Mouse (Mus musculus) neural tube, embryonic 12.5 days (tissue): ENCODE measurements around the gene Fiz1. TPM values are rescaled to one million over a fixed set of nuclear protein-coding genes. Genes with fewer than 3 reads are reported as not detected.
"Not testable (repeated sequence)": the region's sequence is repeated elsewhere in the genome, so short reads cannot be mapped to it uniquely, and the experiment has no call there.

Experiments used
- ATAC-seq: fragments of 200-750 bp; cut with Nextera tagmentation; 2 replicates; pipeline ENCODE4 v1.8.0; 2017; ENCODE audit warnings: low read depth, mild to moderate bottlenecking, moderate TSS enrichment, moderate library complexity; ENCODE audit not compliant: low FRiP score
- H3K27ac ChIP-seq: fragments of 300-500 bp; sonication (generic); 2 replicates; pipeline ENCODE4 v1.5.1; 2016
- H3K27me3 ChIP-seq: fragments of 300-500 bp; sonication (generic); replicated peaks from 2 replicates; pipeline ENCODE4 v1.6.1; 2016; ENCODE audit warnings: mild to moderate bottlenecking
- H3K36me3 ChIP-seq: fragments of 300-500 bp; sonication (generic); 2 replicates; pipeline ENCODE4 v1.6.1; 2016; ENCODE audit warnings: mild to moderate bottlenecking
- H3K4me1 ChIP-seq: fragments of 300-500 bp; sonication (generic); 2 replicates; pipeline ENCODE4 v1.6.1; 2016
- H3K4me2 ChIP-seq: fragments of 300-500 bp; sonication (generic); replicated peaks from 2 replicates; pipeline ENCODE4 v1.6.1; 2016; ENCODE audit warnings: mild to moderate bottlenecking
- H3K4me3 ChIP-seq: fragments of 300-500 bp; sonication (generic); 2 replicates; pipeline ENCODE4 v1.5.1; 2016
- H3K9ac ChIP-seq: fragments of 300-500 bp; sonication (generic); 2 replicates; pipeline ENCODE4 v1.6.1; 2016; ENCODE audit warnings: mild to moderate bottlenecking
- H3K9me3 ChIP-seq: fragments of 300-500 bp; sonication (generic); 2 replicates; pipeline ENCODE4 v1.6.1; 2016; ENCODE audit warnings: mild to moderate bottlenecking
- WGBS: fragments of 180-500 bp; shearing (Covaris S2); methylation state at CpG from one replicate; pipeline ENCODE4 v1.1.7; 2016; 5-methylcytosine and 5-hydroxymethylcytosine counted together
- polyA plus RNA-seq: library from polyadenylated mRNA; unstranded; fragments of >200 nt; fragmentation: Nextera tagmentation; extraction: Ambion mirVana; gene quantifications from 2 replicates; pipeline ENCODE4 v1.2.1, GENCODE M21; 2016

The Fiz1 gene
- polyA plus RNA-seq, 1 experiment from 2014 or later = 63.3 TPM

GRCm38 (mm10) chr7:5017352-5017751 is 2.9 kb upstream of the Fiz1 start:
- ATAC-seq = no peak
- Histone ChIP-seq H3K4me3 (no peak overlapping the region), H3K27ac (no peak overlapping the region), H3K9ac (no peak overlapping the region), H3K9me3 (no peaks in the 10 kb centered on the region), H3K36me3 (peaks cover 11% of the 10 kb centered on the region), H3K27me3 (no peaks in the 10 kb centered on the region), H3K4me1 (peaks cover 10% of the 10 kb centered on the region), H3K4me2 (no peak overlapping the region)
- WGBS = 90% methylated on average over 16 of the region's 16 CpGs

GRCm38 (mm10) chr7:5016920-5017319 is 2.4 kb upstream of the Fiz1 start:
- ATAC-seq = no peak
- Histone ChIP-seq H3K27ac (no peak overlapping the region), H3K36me3 (peaks cover 11% of the 10 kb centered on the region), H3K4me1 (peaks cover 10% of the 10 kb centered on the region), H3K9me3 (no peaks in the 10 kb centered on the region), H3K9ac (no peak overlapping the region), H3K4me2 (no peak overlapping the region), H3K27me3 (no peaks in the 10 kb centered on the region), H3K4me3 (no peak overlapping the region)
- 91% methylated on average over 2 of the region's 2 CpGs for WGBS

GRCm38 (mm10) chr7:5016057-5016456 is 1.6 kb upstream of the Fiz1 start:
- ATAC-seq = no peak
- WGBS = 68% methylated on average over 3 of the region's 3 CpGs

GRCm38 (mm10) chr7:5015118-5016001 is 863 bp upstream of the Fiz1 start, which contains the start of gene Gm44973:
TSS of gene Gm44973 (plus strand) at chr7:5015496.
- Histone ChIP-seq H3K4me2 (peak within 1 kb of the TSS; percentile 55), H3K9ac (peak within 1 kb of the TSS; percentile 78), H3K4me3 (peak within 1 kb of the TSS; percentile 63), H3K27ac (peak within 1 kb of the TSS; percentile 95), H3K36me3 (peaks cover 26% of the 10 kb centered on the region), H3K9me3 (no peaks in the 10 kb centered on the region), H3K27me3 (no peaks in the 10 kb centered on the region), H3K4me1 (no peaks in the 10 kb centered on the region)
- WGBS = under 1% methylated on average over 74 of the region's 76 CpGs
- peak; percentile 82 for ATAC-seq

More at GRCm38 (mm10) chr7:5016057-5016456, 1.6 kb upstream of the Fiz1 start:
- peaks cover 3% of the 10 kb centered on the region for H3K4me1 ChIP-seq
- peak overlapping the region; percentile 55 for H3K4me2 ChIP-seq
- no peak overlapping the region for H3K27ac ChIP-seq
- no peaks in the 10 kb centered on the region for H3K27me3 ChIP-seq
- peak overlapping the region; percentile 63 for H3K4me3 ChIP-seq
- H3K9me3 ChIP-seq = no peaks in the 10 kb centered on the region
- peak overlapping the region; percentile 70 for H3K9ac ChIP-seq
- peaks cover 19% of the 10 kb centered on the region for H3K36me3 ChIP-seq

GRCm38 (mm10) chr7:5012681-5013513 is 1.6 kb downstream of the Fiz1 start:
- Histone ChIP-seq H3K36me3 (peaks cover 50% of the 10 kb centered on the region), H3K4me2 (peak overlapping the region; percentile 55), H3K4me3 (no peak overlapping the region), H3K4me1 (no peaks in the 10 kb centered on the region), H3K9ac (no peak overlapping the region), H3K27ac (no peak overlapping the region), H3K9me3 (no peaks in the 10 kb centered on the region), H3K27me3 (no peaks in the 10 kb centered on the region)
- ATAC-seq = no peak
- WGBS = 92% methylated on average over 27 of the region's 27 CpGs

GRCm38 (mm10) chr7:5008229-5008628 is 6.3 kb downstream of the Fiz1 start:
- Histone ChIP-seq H3K27ac (no peak overlapping the region), H3K36me3 (peaks cover 71% of the 10 kb centered on the region), H3K4me3 (no peak overlapping the region), H3K9me3 (no peaks in the 10 kb centered on the region), H3K4me2 (no peak overlapping the region), H3K27me3 (no peaks in the 10 kb centered on the region), H3K4me1 (no peaks in the 10 kb centered on the region), H3K9ac (no peak overlapping the region)
- 96% methylated on average over 26 of the region's 26 CpGs for WGBS
- ATAC-seq = no peak

GRCm38 (mm10) chr7:5002876-5003275 is 11.6 kb downstream of the Fiz1 start:
- H3K9ac ChIP-seq, H3K27ac ChIP-seq, ATAC-seq, H3K4me3 ChIP-seq, H3K4me1 ChIP-seq, H3K4me2 ChIP-seq, H3K9me3 ChIP-seq, H3K27me3 ChIP-seq: not testable (repeated sequence)
- peaks cover 20% of the 10 kb centered on the region for H3K36me3 ChIP-seq
- 68% methylated on average over 8 of the region's 8 CpGs for WGBS

GRCm38 (mm10) chr7:4999876-5000275 is 14.6 kb downstream of the Fiz1 start:
- WGBS = 61% methylated on average over 2 of the region's 2 CpGs

GRCm38 (mm10) chr7:4996934-4997333 is 17.6 kb downstream of the Fiz1 start:
- H3K4me3 ChIP-seq = peak overlapping the region; percentile 65; the same call in 1 of the 2 replicates
- peaks cover 25% of the 10 kb centered on the region for H3K36me3 ChIP-seq
- WGBS = 78% methylated on average over 8 of the region's 8 CpGs
- peak overlapping the region; percentile 89 for H3K4me2 ChIP-seq
- H3K9me3 ChIP-seq = 0 out of 2 replicates have a peak, but pooled peaks cover 5% of the 10 kb centered on the region
- H3K4me1 ChIP-seq = peaks cover 33% of the 10 kb centered on the region
- no peak overlapping the region for H3K27ac ChIP-seq
- ATAC-seq = no peak
- H3K27me3 ChIP-seq = peaks cover 22% of the 10 kb centered on the region
- H3K9ac ChIP-seq = peak overlapping the region; percentile 83; the same call in 1 of the 2 replicates

More at GRCm38 (mm10) chr7:4999876-5000275, 14.6 kb downstream of the Fiz1 start:
- no peak for ATAC-seq
- no peaks in the 10 kb centered on the region for H3K9me3 ChIP-seq
- no peaks in the 10 kb centered on the region for H3K36me3 ChIP-seq
- H3K4me2 ChIP-seq = no peak overlapping the region
- H3K27me3 ChIP-seq = peaks cover 3% of the 10 kb centered on the region
- H3K4me3 ChIP-seq = no peak overlapping the region
- peaks cover 12% of the 10 kb centered on the region for H3K4me1 ChIP-seq
- no peak overlapping the region for H3K27ac ChIP-seq
- H3K9ac ChIP-seq = no peak overlapping the region

GRCm38 (mm10) chr7:4996003-4996895 is 18.2 kb downstream of the Fiz1 start, which contains the start of gene Zfp579:
TSS of gene Zfp579 (minus strand) at chr7:4996158.
- 0 out of 2 replicates have a peak, but pooled peaks cover 6% of the 10 kb centered on the region for H3K9me3 ChIP-seq
- H3K27ac ChIP-seq = peak within 1 kb of the TSS; percentile 46; the same call in 1 of the 2 replicates
- peaks cover 33% of the 10 kb centered on the region for H3K4me1 ChIP-seq
- H3K9ac ChIP-seq = peak within 1 kb of the TSS; percentile 83
- peak within 1 kb of the TSS; percentile 89 for H3K4me2 ChIP-seq
- H3K4me3 ChIP-seq = peak within 1 kb of the TSS; percentile 65
- peaks cover 22% of the 10 kb centered on the region for H3K27me3 ChIP-seq
- 5% methylated on average over 16 of the region's 26 CpGs for WGBS
- peak; percentile 84 for ATAC-seq
- peaks cover 27% of the 10 kb centered on the region for H3K36me3 ChIP-seq
